Mouse (Mus musculus): ENCODE data around the gene Ccer2. TPM values are rescaled to one million over a fixed set of nuclear protein-coding genes. Genes with fewer than 3 reads are reported as not detected.

The Ccer2 gene
- 1 to 10 TPM in 1 of 2 experiments, under 1 TPM in 1; 0.92 to 1.2 TPM for total RNA-seq (2021)

DNA sequence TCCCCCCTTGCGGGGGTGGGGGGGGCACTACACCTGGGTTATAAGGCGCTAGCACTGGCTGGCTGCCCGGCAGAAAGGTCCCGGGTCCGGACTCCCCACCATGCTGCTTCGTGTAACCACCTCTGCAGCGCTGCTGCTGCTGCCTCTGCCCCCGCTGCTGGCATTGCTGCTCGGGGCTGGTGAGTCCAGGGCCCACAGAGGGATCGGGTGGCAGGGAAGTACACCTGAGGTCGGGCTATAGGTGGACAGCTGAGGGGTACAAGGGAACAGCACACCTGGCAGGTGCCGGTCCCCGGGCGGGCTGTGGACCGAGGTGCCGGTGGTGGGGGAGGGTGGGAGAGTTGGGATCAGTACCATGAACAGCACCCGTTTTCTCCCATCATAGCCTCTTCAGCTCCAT is at the start of gene Ccer2:
TSS of gene Ccer2 (plus strand) at position 96 of the 400 bp plus-strand sequence.
- DNase-seq (ENCODE audit: low spot score in 2 of 2): no peak
- intact Hi-C loops (cut with DNase I): no loop called here

GRCm38 (mm10) chr7:28709454-28709853 is 46.5 kb upstream of the Ccer2 start:
- intact Hi-C loops (cut with DNase I): no loop called here
- DNase-seq (ENCODE audit: low spot score in 2 of 2): no peak

- intact Hi-C loops (cut with DNase I): no loop called here
- no peak for DNase-seq (ENCODE audit: low spot score in 2 of 2)
Measured at GRCm38 (mm10) chr7:28710962-28711361, 45.0 kb upstream of the Ccer2 start.

DNA sequence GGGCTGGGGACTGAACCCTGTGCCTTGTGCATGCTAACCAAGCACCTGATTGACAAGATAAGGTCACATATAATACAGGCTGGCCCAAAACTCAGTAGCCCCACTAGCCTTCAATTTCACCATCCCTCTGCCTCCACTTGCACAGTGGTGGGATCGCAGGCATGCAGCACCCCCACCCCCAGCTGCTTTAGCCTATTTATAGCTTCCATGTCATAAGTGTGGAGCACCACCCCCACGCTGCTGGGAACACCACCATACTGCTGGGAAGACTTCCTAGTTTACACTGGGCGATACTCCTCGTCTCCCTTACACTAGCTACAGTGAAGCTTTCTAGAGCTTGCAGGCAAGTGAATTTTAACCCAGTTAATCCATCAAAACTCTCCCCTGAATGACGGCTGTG is 41.3 kb upstream of the Ccer2 start:
- intact Hi-C loops (cut with DNase I): no loop called here
- peak; percentile 31 to 86 for DNase-seq (ENCODE audit: low spot score in 2 of 2)

DNA sequence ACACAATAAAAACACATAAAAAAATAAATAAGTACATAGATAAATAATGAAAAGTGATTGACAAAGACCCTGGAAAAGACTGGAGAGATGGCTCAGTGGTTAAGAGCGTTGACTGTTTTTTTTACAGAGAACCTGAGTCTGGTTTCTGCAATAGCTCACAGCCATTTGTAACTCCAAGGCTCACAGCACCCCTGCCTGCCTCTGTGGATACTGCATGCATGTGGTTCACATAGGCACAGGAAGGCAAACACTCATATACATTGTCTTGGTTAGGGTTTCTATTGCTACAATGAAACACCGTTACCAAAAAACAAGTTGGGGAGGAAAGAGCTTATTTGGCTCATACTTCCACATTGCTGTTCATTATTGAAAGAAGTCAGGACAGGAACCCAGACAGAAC is 40.4 kb upstream of the Ccer2 start:
- DNase-seq (ENCODE audit: low spot score in 2 of 2): no peak
- intact Hi-C loops (cut with DNase I): no loop called here

- intact Hi-C loops (cut with DNase I): no loop called here
- DNase-seq (ENCODE audit: low spot score in 2 of 2): no peak
Measured at GRCm38 (mm10) chr7:28716590-28717281, 39.2 kb upstream of the Ccer2 start, which contains the start of gene Fbxo17. Gene Fbxo17, plus strand, starts transcription at chr7:28716804.

GRCm38 (mm10) chr7:28717726-28718125 is 38.2 kb upstream of the Ccer2 start:
- intact Hi-C loops (cut with DNase I): no loop called here
- no peak for DNase-seq (ENCODE audit: low spot score in 2 of 2)

DNA sequence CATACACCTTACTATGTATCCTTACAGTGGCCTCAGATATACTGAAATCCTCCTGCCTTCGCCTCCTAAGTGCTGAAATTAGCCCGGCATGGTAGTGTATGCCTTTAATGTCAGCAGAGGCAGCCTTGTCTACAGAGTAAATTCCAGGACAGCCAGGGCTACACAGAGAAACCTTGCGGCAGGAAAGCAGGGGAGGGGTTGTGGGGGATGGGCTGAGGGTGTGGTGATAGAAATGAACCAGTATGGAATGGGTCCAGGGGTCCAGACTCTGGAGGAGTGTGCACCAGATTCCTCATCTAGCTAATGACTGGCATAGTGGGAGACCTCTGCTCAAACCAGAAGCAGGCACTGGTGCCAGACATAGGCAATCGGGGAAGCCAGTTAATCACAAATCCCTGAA is 36.8 kb upstream of the Ccer2 start:
- intact Hi-C loops (cut with DNase I): no loop called here

GRCm38 (mm10) chr7:28719650-28720049 is 36.3 kb upstream of the Ccer2 start:
- intact Hi-C loops (cut with DNase I): no loop called here
- no peak for DNase-seq (ENCODE audit: low spot score in 2 of 2)

More for the DNA sequence above, 36.8 kb upstream of the Ccer2 start:
- DNase-seq (ENCODE audit: low spot score in 2 of 2): no peak

DNA sequence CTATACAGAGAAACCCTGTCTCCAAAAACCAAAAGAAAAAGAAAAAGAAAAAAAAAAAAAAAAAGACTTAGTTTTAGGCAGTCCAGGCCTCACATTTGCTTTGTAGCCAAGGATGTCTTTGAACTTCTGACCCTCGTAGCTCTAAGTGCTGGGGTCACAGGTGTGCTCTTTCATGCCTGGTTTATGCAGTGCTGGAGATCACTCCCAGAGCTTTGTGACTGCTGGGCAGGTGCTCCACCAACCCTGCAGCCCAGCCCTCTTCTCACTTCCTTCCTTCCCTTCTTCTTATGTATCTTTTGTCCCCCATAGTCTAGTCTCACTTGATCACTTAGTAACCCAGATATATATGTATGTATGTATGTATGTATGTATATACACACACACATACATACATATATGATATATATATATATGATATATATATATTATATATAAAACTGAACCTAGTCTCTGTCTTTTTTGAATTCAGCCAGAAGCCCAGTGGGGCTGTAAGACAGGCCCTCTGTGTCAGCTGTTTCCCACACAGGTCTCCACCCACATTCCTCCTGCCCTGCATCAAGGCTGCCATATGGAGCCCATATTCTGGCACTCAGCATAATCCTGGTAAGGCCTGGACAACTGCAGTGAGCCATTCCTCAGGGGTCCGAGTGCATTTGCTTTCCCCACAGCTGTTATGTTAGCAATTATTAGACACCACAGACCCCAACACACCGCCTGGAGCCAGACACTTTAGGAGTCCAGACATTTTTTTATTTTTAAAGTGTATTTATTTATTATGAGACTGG is 35.0 kb upstream of the Ccer2 start:
- no peak for DNase-seq (ENCODE audit: low spot score in 2 of 2)
- intact Hi-C loops (cut with DNase I): no loop called here

DNA sequence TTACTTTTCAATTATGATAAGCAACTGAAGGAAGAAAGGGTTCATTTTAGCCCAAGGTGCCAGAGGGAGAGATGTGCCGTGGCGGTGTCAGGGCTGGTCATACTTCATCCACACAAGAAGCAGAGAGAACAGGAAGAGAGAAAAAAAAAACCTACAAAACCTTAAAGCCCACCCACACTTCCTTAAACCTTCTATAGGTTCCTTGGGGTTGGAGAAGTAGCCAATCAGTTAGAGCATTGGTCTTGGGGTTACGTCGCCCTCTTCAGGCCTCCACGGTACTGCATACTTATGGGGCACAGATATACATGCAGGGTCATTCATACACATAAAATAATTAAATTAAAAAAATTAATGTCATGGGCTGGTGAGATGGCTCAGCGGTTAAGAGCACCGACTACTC is 33.9 kb upstream of the Ccer2 start:
- DNase-seq (ENCODE audit: low spot score in 2 of 2): no peak
- intact Hi-C loops (cut with DNase I): no loop called here

- intact Hi-C loops (cut with DNase I): no loop called here
- no peak for DNase-seq (ENCODE audit: low spot score in 2 of 2)
Measured at GRCm38 (mm10) chr7:28724613-28725012, 31.4 kb upstream of the Ccer2 start.

- peak; percentile 82 to 89 for DNase-seq (ENCODE audit: low spot score in 2 of 2)
- intact Hi-C loops (cut with DNase I): loop anchor here (1.0 to 2.0 kb wide), 2 partner anchors 124 to 290 kb away; partner anchors contain the start of gene Gmfg
Measured at GRCm38 (mm10) chr7:28726600-28726999, 29.4 kb upstream of the Ccer2 start.

- intact Hi-C loops (cut with DNase I): loop anchor here (2.0 kb wide), 1 partner anchor 291 kb away; the partner anchor contains the start of gene Gmfg
- peak; percentile 51 to 74 for DNase-seq (ENCODE audit: low spot score in 2 of 2)
Measured at GRCm38 (mm10) chr7:28727649-28728340, 28.2 kb upstream of the Ccer2 start.

DNA sequence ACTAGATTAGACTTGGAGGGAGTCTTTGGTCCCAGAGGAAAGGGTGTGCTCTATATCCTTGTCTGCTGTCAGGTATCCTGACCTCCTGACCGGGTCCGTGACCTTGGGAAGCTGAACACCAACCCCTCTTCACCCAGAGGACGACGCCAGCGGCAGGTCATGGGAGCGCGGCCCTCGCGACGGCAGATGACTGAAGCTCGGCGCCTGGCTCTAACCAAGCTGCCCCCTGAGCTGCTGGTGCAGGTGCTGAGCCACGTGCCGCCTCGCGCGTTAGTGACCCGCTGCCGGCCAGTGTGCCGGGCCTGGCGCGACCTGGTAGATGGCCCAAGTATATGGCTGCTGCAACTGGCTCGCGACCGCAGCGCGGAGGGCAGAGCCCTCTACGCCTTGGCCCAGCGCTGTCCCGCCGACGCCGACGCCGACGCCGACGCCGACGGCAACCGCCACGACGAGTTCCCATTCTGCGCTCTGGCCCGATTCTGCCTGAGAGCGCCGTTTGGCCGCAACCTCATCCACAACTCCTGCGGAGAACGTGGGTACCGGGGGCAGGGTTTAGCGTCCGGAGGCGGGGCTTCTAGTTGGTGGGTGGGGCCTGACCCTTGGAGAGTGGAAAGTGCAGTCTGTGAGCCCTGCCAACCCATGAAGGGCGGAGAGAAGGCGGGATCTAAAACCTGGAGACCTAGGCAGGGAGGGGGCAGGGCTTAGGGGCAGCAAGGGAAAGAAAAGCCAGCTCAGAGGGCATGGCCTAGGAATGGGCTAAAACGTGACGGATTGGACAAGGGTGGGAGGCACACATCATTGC is 23.4 kb upstream of the Ccer2 start:
- peak in 1 of 2 experiments; percentile 17 for DNase-seq (ENCODE audit: low spot score in 2 of 2)
- intact Hi-C loops (cut with DNase I): no loop called here

DNA sequence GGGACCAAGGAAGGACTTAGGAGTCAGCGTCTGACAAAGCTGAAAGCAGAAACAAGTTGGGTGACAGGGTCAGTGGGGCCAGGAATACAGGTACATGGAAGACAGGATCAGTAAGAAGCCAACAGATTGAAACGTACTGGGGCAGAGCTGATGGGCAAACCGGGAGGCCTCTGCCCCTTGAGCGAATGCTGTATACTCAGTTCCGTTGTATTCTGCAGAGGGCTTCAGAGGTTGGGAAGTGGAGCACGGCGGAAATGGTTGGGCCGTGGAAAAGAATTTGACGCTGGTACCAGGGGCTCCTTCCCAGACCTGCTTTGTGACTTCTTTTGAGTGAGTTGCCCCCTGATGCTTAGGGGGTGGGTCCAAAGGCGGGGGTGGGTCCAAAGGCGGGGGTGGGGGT is 22.8 kb upstream of the Ccer2 start:
- intact Hi-C loops (cut with DNase I): no loop called here
- DNase-seq (ENCODE audit: low spot score in 2 of 2): no peak

DNA sequence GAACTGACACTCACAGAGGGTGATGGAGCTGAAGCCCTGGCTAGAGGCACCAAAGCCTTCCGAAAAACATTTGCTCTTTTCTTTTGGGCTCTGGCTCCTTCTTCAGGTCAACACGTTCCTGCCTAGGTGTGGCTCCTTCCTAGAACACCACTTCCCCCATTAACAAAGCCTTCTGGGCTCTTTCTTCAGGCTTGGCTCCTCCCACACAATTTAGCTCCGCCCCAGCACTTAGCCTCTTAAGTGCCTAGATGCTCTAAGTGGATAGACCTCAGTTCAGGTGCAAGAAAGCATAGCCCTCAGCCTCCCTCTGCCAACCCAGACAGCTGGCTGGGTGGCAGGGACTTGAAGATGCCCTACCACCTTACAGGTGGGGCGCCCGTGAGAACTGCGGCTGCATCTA is 20.3 kb upstream of the Ccer2 start:
- intact Hi-C loops (cut with DNase I): no loop called here
- DNase-seq (ENCODE audit: low spot score in 2 of 2): no peak

GRCm38 (mm10) chr7:28739829-28740228 is 16.1 kb upstream of the Ccer2 start:
- intact Hi-C loops (cut with DNase I): no loop called here
- no peak for DNase-seq (ENCODE audit: low spot score in 2 of 2)

GRCm38 (mm10) chr7:28740949-28741348 is 15.0 kb upstream of the Ccer2 start:
- DNase-seq (ENCODE audit: low spot score in 2 of 2): no peak
- intact Hi-C loops (cut with DNase I): no loop called here

DNA sequence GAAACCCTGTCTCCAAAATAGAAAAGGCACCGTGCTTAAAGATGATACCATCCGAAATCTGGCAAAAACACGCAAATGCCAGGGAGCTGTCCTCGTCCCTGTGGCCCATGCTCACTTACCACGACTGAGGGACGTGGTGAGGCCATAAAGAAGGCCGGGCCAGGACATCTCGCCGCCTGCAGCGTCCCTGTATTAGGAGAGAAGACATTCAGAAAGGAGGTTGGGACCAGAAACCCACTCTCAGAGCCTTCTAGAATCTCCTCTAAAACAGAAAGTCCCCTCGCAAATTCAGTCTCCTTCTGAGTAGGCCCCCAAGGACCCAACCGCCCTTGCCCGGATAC is 14.6 kb upstream of the Ccer2 start:
- intact Hi-C loops (cut with DNase I): no loop called here
- no peak for DNase-seq (ENCODE audit: low spot score in 2 of 2)

All from left cerebral cortex, postnatal 25 days (tissue).